Mouse (Mus musculus): ENCODE measurements around the gene Hip1r. TPM values are rescaled to one million over a fixed set of nuclear protein-coding genes. Genes with fewer than 3 reads are reported as not detected.

Hip1r gene
- total RNA-seq (2023): 69.3 and 99.0 TPM in 2 replicates

DNA sequence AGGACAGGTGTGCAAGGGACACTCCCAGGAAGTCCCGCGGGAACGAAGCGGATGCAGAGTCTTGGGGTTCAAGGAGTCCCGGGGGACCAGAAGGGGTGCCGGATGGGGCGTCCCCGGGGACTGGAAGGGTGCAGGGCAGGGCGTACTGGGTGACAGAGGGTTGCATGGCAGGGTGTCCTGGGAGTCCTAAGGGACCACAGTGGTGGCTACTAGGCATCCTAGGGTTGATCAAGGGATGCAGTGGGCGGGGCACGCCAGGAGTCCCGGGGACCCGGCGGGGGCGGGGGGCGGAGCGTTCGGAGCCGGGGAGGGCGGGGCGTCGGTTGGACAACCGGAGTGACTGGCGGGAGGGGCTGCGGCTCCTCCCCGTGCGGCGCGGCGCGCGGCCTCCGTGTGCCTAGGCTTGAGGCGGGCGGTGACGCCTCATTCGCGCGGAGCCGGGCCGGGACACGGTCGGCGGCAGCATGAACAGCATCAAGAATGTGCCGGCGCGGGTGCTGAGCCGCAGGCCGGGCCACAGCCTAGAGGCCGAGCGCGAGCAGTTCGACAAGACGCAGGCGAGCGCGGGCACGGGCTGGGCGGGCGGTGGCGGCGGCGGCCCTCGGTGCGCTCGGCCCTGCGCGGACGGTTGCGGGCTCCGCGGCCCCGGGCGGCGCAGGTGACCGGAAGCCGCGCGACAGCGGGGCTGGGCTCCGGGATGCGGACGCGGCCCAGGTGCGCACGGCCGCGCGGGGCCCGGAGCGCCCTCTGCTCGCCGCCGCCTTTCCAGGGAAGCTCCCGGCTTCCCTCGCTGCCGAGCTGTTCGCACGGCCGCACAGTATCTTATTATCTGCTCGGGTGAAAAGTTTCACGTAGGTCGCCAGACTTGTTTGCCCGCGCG, at the start of gene Hip1r:
Hip1r (plus strand) TSS at position 330 of the 880 bp plus-strand sequence.

DNA sequence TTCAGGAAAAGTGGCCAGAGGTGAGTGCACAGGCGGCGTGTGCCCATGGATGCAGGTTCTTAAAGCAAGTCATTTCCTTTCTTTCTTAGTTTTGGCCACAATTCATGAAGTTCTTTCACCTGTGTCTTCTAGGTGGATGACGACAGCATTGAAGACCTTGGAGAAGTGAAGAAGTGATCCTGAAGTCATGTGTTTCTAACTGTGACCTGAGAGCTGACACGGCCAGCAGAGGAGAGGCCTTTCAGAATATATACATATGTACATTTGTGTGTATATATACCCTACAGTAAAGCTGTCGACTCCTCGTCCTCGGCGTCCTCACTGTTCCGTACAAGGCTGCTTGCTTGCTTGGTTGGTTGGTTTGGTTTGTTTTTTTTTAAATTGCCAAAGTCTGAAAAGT, 46.3 kb upstream of the Hip1r start, which contains the start of gene Gm43518:
Gm43518 (plus strand) TSS at position 301 of the 400 bp plus-strand sequence.

GRCm38 (mm10) chr5:123930508-123930989, 42.9 kb upstream of the Hip1r start, which contains the start of gene Ccdc62:
Gene Ccdc62 (plus strand): TSS chr5:123930679.

GRCm38 (mm10) chr5:124032001-124032508, 58.6 kb downstream of the Hip1r start, which contains the start of gene Vps37b:
Gene Vps37b (minus strand): TSS chr5:124032270.

Other genes starting within 250 kb of the Hip1r start
- gene Rsrc2, start 224.2 kb upstream of the Hip1r start, total RNA-seq (2023): 218 and 277 TPM in 2 replicates
- gene Kntc1, start 223.9 kb upstream of the Hip1r start, total RNA-seq (2023): 22.5 and 24.0 TPM in 2 replicates
- 202 and 267 TPM in 2 replicates for gene Hcar2, start 108.1 kb upstream of the Hip1r start, total RNA-seq (2023)
- not detected in 2 replicates for gene Hcar1, start 93.6 kb upstream of the Hip1r start, total RNA-seq (2023)
- 27.4 and 29.7 TPM in 2 replicates for gene Denr, start 66.5 kb upstream of the Hip1r start, total RNA-seq (2023)
- gene Gm43518, start 46.2 kb upstream of the Hip1r start, total RNA-seq (2023): not detected in 2 replicates
- gene Ccdc62, start 42.9 kb upstream of the Hip1r start, total RNA-seq (2023): 2.0 and 2.2 TPM in 2 replicates
- gene Vps37b, start 58.6 kb downstream of the Hip1r start, total RNA-seq (2023): 74.8 and 87.1 TPM in 2 replicates
- gene Abcb9, start 122.2 kb downstream of the Hip1r start, total RNA-seq (2023): 3.1 and 3.7 TPM in 2 replicates
- 16.7 and 24.5 TPM in 2 replicates for gene Ogfod2, start 138.7 kb downstream of the Hip1r start, total RNA-seq (2023)
- 23.9 and 38.2 TPM in 2 replicates for gene Arl6ip4, start 142.5 kb downstream of the Hip1r start, total RNA-seq (2023)